Mouse (Mus musculus): ENCODE measurements around the gene Olfr98. TPM values are rescaled to one million over a fixed set of nuclear protein-coding genes. Genes with fewer than 3 reads are reported as not detected.

Olfr98 gene
- total RNA-seq, 2 experiments from 2014 or later: not detected

Other genes with a start within 250 kb of the Olfr98 start
- 10 to 100 TPM; 35.8 to 43.1 TPM for gene Mog, start 240.4 kb downstream of the Olfr98 start, total RNA-seq (2021)
- 100 to 1,000 TPM; 683 to 686 TPM for gene Gabbr1, start 217.8 kb downstream of the Olfr98 start, total RNA-seq (2021)
- not detected for gene Olfr90, start 175.2 kb downstream of the Olfr98 start, total RNA-seq (2021)
- gene Olfr91, start 165.5 kb downstream of the Olfr98 start, total RNA-seq (2021): not detected
- gene Olfr92, start 143.7 kb downstream of the Olfr98 start, total RNA-seq (2021): not detected
- not detected for gene Olfr93, start 102.3 kb downstream of the Olfr98 start, total RNA-seq (2021)
- not detected for gene Ubd, start 69.9 kb downstream of the Olfr98 start, total RNA-seq (2021)
- not detected for gene Olfr94, start 62.8 kb downstream of the Olfr98 start, total RNA-seq (2021)
- not detected for gene Olfr95, start 50.6 kb downstream of the Olfr98 start, total RNA-seq (2021)
- not detected for gene Olfr96, start 43.6 kb downstream of the Olfr98 start, total RNA-seq (2021)
- gene Olfr97, start 26.4 kb downstream of the Olfr98 start, total RNA-seq (2021): not detected
- 1 to 10 TPM; 2.6 to 2.8 TPM for gene H2-M3, start 6.5 kb upstream of the Olfr98 start, total RNA-seq (2021)
- gene Olfr99, start 19.7 kb upstream of the Olfr98 start, total RNA-seq (2021): not detected
- gene Olfr101, start 40.6 kb upstream of the Olfr98 start, total RNA-seq (2021): not detected
- not detected for gene Olfr102, start 53.3 kb upstream of the Olfr98 start, total RNA-seq (2021)
- gene Olfr103, start 75.9 kb upstream of the Olfr98 start, total RNA-seq (2021): not detected
- gene Olfr104-ps, start 95.8 kb upstream of the Olfr98 start, total RNA-seq (2021): not detected
- not detected for gene Olfr105-ps, start 115.3 kb upstream of the Olfr98 start, total RNA-seq (2021)
- not detected for gene Olfr106-ps, start 126.6 kb upstream of the Olfr98 start, total RNA-seq (2021)
- gene Olfr107, start 135.5 kb upstream of the Olfr98 start, total RNA-seq (2021): not detected
- not detected for gene Olfr108, start 181.7 kb upstream of the Olfr98 start, total RNA-seq (2021)
- gene Olfr109, start 195.2 kb upstream of the Olfr98 start, total RNA-seq (2021): not detected
- gene H2-M2, start 219.8 kb upstream of the Olfr98 start, total RNA-seq (2021): not detected
- not detected for gene Olfr110, start 228.7 kb upstream of the Olfr98 start, total RNA-seq (2021)
- gene Olfr111, start 244.3 kb upstream of the Olfr98 start, total RNA-seq (2021): not detected

Measured in layer of hippocampus, adult 18-20 months (tissue).